Mouse (Mus musculus): Measurements from ENCODE around the gene Tmeff1. TPM values are rescaled to one million over a fixed set of nuclear protein-coding genes. Genes with fewer than 3 reads are reported as not detected.

Gene Tmeff1
- polyA plus RNA-seq, 1 experiment from 2014 or later: 242 TPM

DNA sequence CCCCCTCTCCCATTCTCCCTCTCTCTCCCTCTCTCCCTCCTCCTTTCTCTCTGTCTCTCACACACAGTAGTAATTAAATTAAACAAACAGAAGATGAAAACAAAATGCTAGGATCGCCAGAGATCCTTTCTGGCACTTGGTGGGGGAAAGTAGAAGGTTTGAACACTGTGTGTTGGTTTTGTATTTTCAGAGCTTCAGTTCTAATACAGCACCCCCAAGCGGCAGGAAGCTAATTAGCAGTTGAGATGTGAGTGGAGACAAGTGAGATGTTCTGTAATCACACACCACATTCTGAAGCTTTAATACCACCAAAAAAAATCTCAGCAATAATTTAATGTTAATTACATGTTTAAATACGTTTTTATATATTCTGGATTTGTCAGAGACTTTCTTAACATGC lies 29.2 kb upstream of the Tmeff1 start:
- Histone ChIP-seq H3K36me3 (ENCODE audit: control insufficient read depth, insufficient read depth, low read length) (peaks cover 5% of the 10 kb centered on the region; the same call in 1 of the 2 replicates), H3K4me1 (replicated peaks; ENCODE audit: control insufficient read depth, insufficient read depth, low read length) (no peaks in the 10 kb centered on the region), H3K4me2 (replicated peaks; ENCODE audit: low read depth, low read length) (no peak overlapping the region), H3K27ac (ENCODE audit: low read depth, low read length) (no peak overlapping the region), H3K27me3 (ENCODE audit: control insufficient read depth, insufficient read depth, low read length) (no peaks in the 10 kb centered on the region), H3K4me3 (ENCODE audit: low read depth, low read length) (no peak overlapping the region), H3K9ac (ENCODE audit: low read depth, low read length) (no peak overlapping the region), H3K9me3 (ENCODE audit: control insufficient read depth, low read length) (no peaks in the 10 kb centered on the region)
- DNase-seq (ENCODE audit: low spot score) (peak; percentile 71), ATAC-seq (ENCODE audit: low FRiP score) (no peak)
- 30% methylated on average over 3 of the region's 3 CpGs for WGBS

DNA sequence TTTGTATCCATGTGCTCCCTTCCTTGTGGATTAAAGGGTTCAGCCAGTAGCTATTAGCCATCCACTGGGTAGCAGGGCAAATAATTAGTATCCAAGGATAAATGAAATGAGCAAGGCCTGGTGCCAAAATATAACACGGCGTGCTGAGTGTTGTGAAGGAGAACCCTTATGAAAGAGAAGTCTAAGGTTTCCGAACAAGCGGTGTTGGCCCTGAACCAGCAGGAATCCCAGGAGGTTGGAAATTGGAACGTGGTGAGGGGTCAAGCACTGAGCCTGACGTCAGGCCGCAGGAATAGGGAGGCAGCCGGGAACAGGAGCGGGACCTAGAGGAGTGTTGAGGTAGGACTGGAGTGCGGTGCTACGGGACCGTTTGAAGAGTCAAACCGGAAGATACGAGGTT lies 25.3 kb upstream of the Tmeff1 start:
- Histone ChIP-seq H3K4me3 (ENCODE audit: low read depth, low read length) (no peak overlapping the region), H3K4me1 (replicated peaks; ENCODE audit: control insufficient read depth, insufficient read depth, low read length) (no peaks in the 10 kb centered on the region), H3K9ac (ENCODE audit: low read depth, low read length) (no peak overlapping the region), H3K4me2 (replicated peaks; ENCODE audit: low read depth, low read length) (no peak overlapping the region), H3K27me3 (ENCODE audit: control insufficient read depth, insufficient read depth, low read length) (no peaks in the 10 kb centered on the region), H3K36me3 (ENCODE audit: control insufficient read depth, insufficient read depth, low read length) (peaks cover 8% of the 10 kb centered on the region; the same call in 1 of the 2 replicates), H3K27ac (ENCODE audit: low read depth, low read length) (no peak overlapping the region), H3K9me3 (ENCODE audit: control insufficient read depth, low read length) (no peaks in the 10 kb centered on the region)
- DNase-seq (ENCODE audit: low spot score) (no peak), ATAC-seq (ENCODE audit: low FRiP score) (no peak)
- 89% methylated on average over 14 of the region's 14 CpGs for WGBS

DNA sequence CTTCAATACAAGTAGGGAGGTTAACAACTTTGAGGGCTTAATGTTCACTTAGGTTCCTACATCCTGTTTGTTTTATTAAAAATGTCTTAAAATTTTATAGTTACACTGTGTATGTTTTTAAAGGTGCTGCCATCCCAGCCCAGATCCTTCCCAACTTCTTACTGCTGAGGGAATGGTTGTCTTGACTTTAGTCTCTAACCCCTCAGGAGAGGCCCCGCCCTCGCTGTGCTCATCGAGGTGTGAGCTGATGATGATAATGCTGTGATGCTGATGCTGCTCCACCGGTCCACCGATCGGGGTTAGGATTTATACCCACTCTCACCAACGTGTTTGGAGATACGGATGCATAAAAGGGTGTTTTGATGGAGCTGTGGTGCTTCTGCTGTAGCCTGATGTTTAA lies 23.1 kb upstream of the Tmeff1 start:
- DNase-seq (ENCODE audit: low spot score) (no peak), ATAC-seq (ENCODE audit: low FRiP score) (no peak)
- H3K4me1 ChIP-seq (replicated peaks; ENCODE audit: control insufficient read depth, insufficient read depth, low read length): no peaks in the 10 kb centered on the region
- H3K36me3 ChIP-seq (ENCODE audit: control insufficient read depth, insufficient read depth, low read length): peaks cover 8% of the 10 kb centered on the region; the same call in 1 of the 2 replicates
- no peak overlapping the region for H3K4me2 ChIP-seq (replicated peaks; ENCODE audit: low read depth, low read length)
- H3K9me3 ChIP-seq (ENCODE audit: control insufficient read depth, low read length): no peaks in the 10 kb centered on the region
- H3K4me3 ChIP-seq (ENCODE audit: low read depth, low read length): no peak overlapping the region
- no peak overlapping the region for H3K27ac ChIP-seq (ENCODE audit: low read depth, low read length)
- WGBS: 94% methylated on average over 8 of the region's 8 CpGs
- no peaks in the 10 kb centered on the region for H3K27me3 ChIP-seq (ENCODE audit: control insufficient read depth, insufficient read depth, low read length)
- H3K9ac ChIP-seq (ENCODE audit: low read depth, low read length): no peak overlapping the region

DNA sequence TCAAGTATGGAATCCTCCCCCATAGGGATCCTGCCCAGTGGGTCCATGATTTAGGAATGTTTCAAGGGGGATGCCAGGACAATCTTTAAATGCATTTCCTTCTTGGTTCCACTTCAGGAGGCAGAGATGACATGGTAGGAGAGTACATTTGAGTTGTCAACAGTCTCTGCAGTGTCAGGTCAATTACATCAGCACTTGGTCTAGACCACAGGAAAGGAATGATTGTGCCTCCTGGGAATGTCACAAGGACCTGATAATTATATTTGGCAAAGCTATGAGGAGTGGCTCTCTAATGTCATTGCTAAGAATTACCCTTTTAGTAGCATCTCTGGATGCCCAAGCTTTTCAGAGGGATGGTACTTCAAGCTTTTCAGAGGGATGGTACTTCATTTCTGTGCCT lies 20.0 kb upstream of the Tmeff1 start:
- Histone ChIP-seq H3K27me3 (ENCODE audit: control insufficient read depth, insufficient read depth, low read length) (no peaks in the 10 kb centered on the region), H3K4me1 (replicated peaks; ENCODE audit: control insufficient read depth, insufficient read depth, low read length) (no peaks in the 10 kb centered on the region), H3K36me3 (ENCODE audit: control insufficient read depth, insufficient read depth, low read length) (peaks cover 8% of the 10 kb centered on the region; the same call in 1 of the 2 replicates), H3K9ac (ENCODE audit: low read depth, low read length) (no peak overlapping the region), H3K4me3 (ENCODE audit: low read depth, low read length) (no peak overlapping the region), H3K9me3 (ENCODE audit: control insufficient read depth, low read length) (no peaks in the 10 kb centered on the region), H3K27ac (ENCODE audit: low read depth, low read length) (no peak overlapping the region), H3K4me2 (replicated peaks; ENCODE audit: low read depth, low read length) (no peak overlapping the region)
- no peak for ATAC-seq (ENCODE audit: low FRiP score)
- no peak for DNase-seq (ENCODE audit: low spot score)

DNA sequence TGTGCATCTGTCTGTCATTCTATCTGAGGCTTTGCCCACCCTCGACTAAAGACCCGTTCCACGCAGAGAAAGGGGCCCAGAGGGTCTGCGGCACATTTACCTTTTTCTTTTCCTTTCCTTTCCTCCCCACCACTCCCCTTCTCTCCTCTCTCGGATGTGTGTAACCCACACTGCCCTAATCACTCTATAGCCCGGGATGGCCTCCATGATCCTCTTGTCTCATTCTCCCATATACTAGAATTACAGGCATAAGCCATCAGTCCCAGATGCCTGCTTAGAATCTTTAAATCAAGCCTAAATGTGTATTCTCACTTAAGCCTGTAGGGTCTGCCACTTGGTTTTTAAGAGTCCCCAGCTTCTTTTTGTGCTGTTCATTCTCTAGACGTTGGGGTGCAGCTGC lies 8.6 kb upstream of the Tmeff1 start:
- Histone ChIP-seq H3K9me3 (ENCODE audit: control insufficient read depth, low read length) (no peaks in the 10 kb centered on the region), H3K4me2 (replicated peaks; ENCODE audit: low read depth, low read length) (no peak overlapping the region), H3K36me3 (ENCODE audit: control insufficient read depth, insufficient read depth, low read length) (no peaks in the 10 kb centered on the region), H3K27ac (ENCODE audit: low read depth, low read length) (no peak overlapping the region), H3K4me3 (ENCODE audit: low read depth, low read length) (no peak overlapping the region), H3K9ac (ENCODE audit: low read depth, low read length) (no peak overlapping the region), H3K4me1 (replicated peaks; ENCODE audit: control insufficient read depth, insufficient read depth, low read length) (no peaks in the 10 kb centered on the region), H3K27me3 (ENCODE audit: control insufficient read depth, insufficient read depth, low read length) (no peaks in the 10 kb centered on the region)
- ATAC-seq (ENCODE audit: low FRiP score): no peak
- 89% methylated on average over 7 of the region's 7 CpGs for WGBS
- DNase-seq (ENCODE audit: low spot score): no peak

DNA sequence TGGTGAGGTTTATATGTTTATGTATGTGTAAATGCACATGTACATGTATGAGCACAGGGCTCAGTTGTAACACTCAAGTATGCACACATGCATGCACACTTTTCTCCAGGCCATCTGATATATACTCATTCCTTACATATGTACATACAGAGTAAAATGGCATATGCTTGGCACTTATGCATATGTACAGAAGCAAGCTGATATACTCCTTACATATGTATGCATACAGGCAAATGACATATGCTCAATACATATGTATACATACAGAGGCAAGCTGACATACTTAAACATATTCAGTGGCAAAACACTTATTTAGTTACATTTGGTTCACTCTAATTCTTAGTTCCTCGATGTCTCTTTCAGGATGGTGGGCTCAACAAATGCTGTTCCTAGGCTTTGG lies 7.1 kb upstream of the Tmeff1 start:
- H3K36me3 ChIP-seq (ENCODE audit: control insufficient read depth, insufficient read depth, low read length): no peaks in the 10 kb centered on the region
- H3K4me2 ChIP-seq (replicated peaks; ENCODE audit: low read depth, low read length): no peak overlapping the region
- no peak overlapping the region for H3K27ac ChIP-seq (ENCODE audit: low read depth, low read length)
- WGBS: 86% methylated on average over 1 of the region's 1 CpGs
- H3K9me3 ChIP-seq (ENCODE audit: control insufficient read depth, low read length): no peaks in the 10 kb centered on the region
- ATAC-seq (ENCODE audit: low FRiP score) (no peak), DNase-seq (ENCODE audit: low spot score) (no peak)
- H3K27me3 ChIP-seq (ENCODE audit: control insufficient read depth, insufficient read depth, low read length): no peaks in the 10 kb centered on the region
- H3K9ac ChIP-seq (ENCODE audit: low read depth, low read length): no peak overlapping the region
- H3K4me1 ChIP-seq (replicated peaks; ENCODE audit: control insufficient read depth, insufficient read depth, low read length): no peaks in the 10 kb centered on the region
- no peak overlapping the region for H3K4me3 ChIP-seq (ENCODE audit: low read depth, low read length)

DNA sequence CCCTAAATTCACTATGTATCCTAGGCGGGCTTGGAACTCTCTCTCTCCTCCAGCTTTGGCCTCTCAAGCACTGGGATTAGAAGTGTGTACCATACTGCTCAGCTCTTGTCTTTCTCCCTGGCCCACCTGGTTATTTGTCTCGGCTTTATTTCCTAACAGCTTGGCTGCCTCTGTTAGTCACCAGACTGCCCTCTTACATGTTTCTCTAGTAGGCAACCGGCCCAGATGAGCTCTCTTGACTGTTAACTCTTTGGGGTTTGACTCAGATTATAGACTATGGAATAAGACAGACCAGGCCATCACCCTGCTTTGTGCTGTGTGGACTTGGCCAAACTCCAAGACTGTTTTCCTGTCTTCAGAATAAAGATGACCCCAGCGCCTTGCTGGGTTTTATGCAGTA lies 6.6 kb upstream of the Tmeff1 start:
- Histone ChIP-seq H3K9me3 (ENCODE audit: control insufficient read depth, low read length) (no peaks in the 10 kb centered on the region), H3K4me3 (ENCODE audit: low read depth, low read length) (no peak overlapping the region), H3K27me3 (ENCODE audit: control insufficient read depth, insufficient read depth, low read length) (no peaks in the 10 kb centered on the region), H3K9ac (ENCODE audit: low read depth, low read length) (no peak overlapping the region), H3K36me3 (ENCODE audit: control insufficient read depth, insufficient read depth, low read length) (no peaks in the 10 kb centered on the region), H3K27ac (ENCODE audit: low read depth, low read length) (no peak overlapping the region), H3K4me2 (replicated peaks; ENCODE audit: low read depth, low read length) (no peak overlapping the region), H3K4me1 (replicated peaks; ENCODE audit: control insufficient read depth, insufficient read depth, low read length) (no peaks in the 10 kb centered on the region)
- WGBS: 71% methylated on average over 4 of the region's 4 CpGs
- ATAC-seq (ENCODE audit: low FRiP score): no peak
- no peak for DNase-seq (ENCODE audit: low spot score)

DNA sequence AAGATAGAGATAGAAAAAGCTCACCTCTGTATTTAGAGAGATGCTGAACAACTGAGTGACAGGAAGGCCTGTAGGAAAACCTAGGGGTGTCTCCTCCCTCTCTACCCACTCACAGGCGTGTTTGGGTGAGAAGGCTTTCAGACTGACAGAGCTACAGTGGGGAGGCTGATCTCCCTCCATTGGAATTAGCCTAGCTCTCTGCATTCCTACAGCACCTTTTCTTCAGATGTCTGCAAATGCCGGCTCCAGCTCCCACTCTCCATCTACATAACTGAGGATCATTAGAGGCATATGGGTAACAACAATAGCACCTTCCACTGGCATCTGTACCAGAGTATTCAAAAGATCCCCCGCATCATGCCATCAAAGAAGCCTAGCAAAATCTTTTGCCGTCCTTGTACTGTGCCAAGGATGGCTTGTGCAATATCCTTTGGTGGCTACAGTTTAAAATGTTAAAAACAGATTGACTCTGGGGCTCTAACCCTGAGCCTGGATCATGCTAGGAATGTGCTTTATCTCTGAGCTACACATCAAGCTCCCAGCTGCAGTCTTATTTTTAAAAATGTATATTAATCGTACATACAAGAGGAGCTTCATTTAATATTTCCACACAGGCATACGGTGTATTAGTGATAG lies 5.4 kb upstream of the Tmeff1 start:
- no peaks in the 10 kb centered on the region for H3K36me3 ChIP-seq (ENCODE audit: control insufficient read depth, insufficient read depth, low read length)
- H3K9ac ChIP-seq (ENCODE audit: low read depth, low read length): no peak overlapping the region
- no peaks in the 10 kb centered on the region for H3K9me3 ChIP-seq (ENCODE audit: control insufficient read depth, low read length)
- DNase-seq (ENCODE audit: low spot score) (no peak), ATAC-seq (ENCODE audit: low FRiP score) (no peak)
- H3K4me3 ChIP-seq (ENCODE audit: low read depth, low read length): no peak overlapping the region
- WGBS: 62% methylated on average over 6 of the region's 6 CpGs
- no peak overlapping the region for H3K4me2 ChIP-seq (replicated peaks; ENCODE audit: low read depth, low read length)
- H3K4me1 ChIP-seq (replicated peaks; ENCODE audit: control insufficient read depth, insufficient read depth, low read length): no peaks in the 10 kb centered on the region
- no peaks in the 10 kb centered on the region for H3K27me3 ChIP-seq (ENCODE audit: control insufficient read depth, insufficient read depth, low read length)
- no peak overlapping the region for H3K27ac ChIP-seq (ENCODE audit: low read depth, low read length)

DNA sequence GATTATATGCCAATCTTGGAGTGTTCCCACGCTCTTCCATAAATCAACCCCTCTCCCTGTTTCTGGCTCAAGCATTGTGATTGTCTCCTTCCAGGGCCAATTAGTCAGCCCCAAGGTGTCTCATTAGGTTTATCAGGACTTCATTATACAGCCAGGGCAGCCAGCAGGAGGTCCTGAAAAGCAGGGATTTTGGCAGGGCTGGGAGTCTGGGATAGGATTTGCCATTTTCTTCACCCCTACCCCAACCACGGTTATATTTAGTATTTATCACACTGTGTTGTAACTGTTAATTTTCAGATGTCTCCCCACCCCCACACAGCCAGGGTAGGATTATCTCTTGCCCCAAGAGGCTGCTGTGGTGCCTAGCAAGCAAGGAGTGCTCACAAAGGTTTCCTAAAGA lies 3.8 kb upstream of the Tmeff1 start:
- no peaks in the 10 kb centered on the region for H3K27me3 ChIP-seq (ENCODE audit: control insufficient read depth, insufficient read depth, low read length)
- H3K4me2 ChIP-seq (replicated peaks; ENCODE audit: low read depth, low read length): no peak overlapping the region
- H3K36me3 ChIP-seq (ENCODE audit: control insufficient read depth, insufficient read depth, low read length): no peaks in the 10 kb centered on the region
- no peak overlapping the region for H3K27ac ChIP-seq (ENCODE audit: low read depth, low read length)
- DNase-seq (ENCODE audit: low spot score) (no peak), ATAC-seq (ENCODE audit: low FRiP score) (no peak)
- no peaks in the 10 kb centered on the region for H3K9me3 ChIP-seq (ENCODE audit: control insufficient read depth, low read length)
- 19% methylated on average over 2 of the region's 2 CpGs for WGBS
- no peak overlapping the region for H3K9ac ChIP-seq (ENCODE audit: low read depth, low read length)
- no peaks in the 10 kb centered on the region for H3K4me1 ChIP-seq (replicated peaks; ENCODE audit: control insufficient read depth, insufficient read depth, low read length)
- no peak overlapping the region for H3K4me3 ChIP-seq (ENCODE audit: low read depth, low read length)

All from hindbrain, embryonic 11.5 days (tissue).